Mouse (Mus musculus): Measurements from ENCODE around the gene Twf1. TPM values are rescaled to one million over a fixed set of nuclear protein-coding genes. Genes with fewer than 3 reads are reported as not detected.

The Twf1 gene
- total RNA-seq, 2 experiments from 2014 or later, result 49.2 to 53.3 TPM

Other genes starting within 250 kb of the Twf1 start
- 10 to 100 TPM; 11.9 to 13.6 TPM for gene Adamts20, start 124.5 kb downstream of the Twf1 start, total RNA-seq (2021)
- gene Pus7l, start 46.3 kb downstream of the Twf1 start, total RNA-seq (2021), result 1 to 10 TPM; 4.3 to 5.3 TPM
- gene Irak4, start 46.2 kb downstream of the Twf1 start, total RNA-seq (2021), result 1 to 10 TPM; 2.0 to 2.3 TPM
- gene Tmem117, start 39.3 kb upstream of the Twf1 start, total RNA-seq (2021), result 1 to 10 TPM; 8.2 to 8.5 TPM

Data from layer of hippocampus, postnatal 25 days (tissue).